Mouse (Mus musculus) lung, adult 2 months (tissue): ENCODE results near the gene Wwc2.

Experiments
- CTCF ChIP-seq: fragments of 200-500 bp; IDR thresholded peaks from 2 replicates; pipeline ENCODE4 v1.5.1; 2011; ENCODE audit warnings: mild to moderate bottlenecking, low read length, control low read depth; ENCODE audit not compliant: insufficient read depth
- POLR2A ChIP-seq: fragments of 200-500 bp; IDR thresholded peaks from 2 replicates; pipeline ENCODE4 v1.6.1; 2011; ENCODE audit warnings: low read depth, mild to moderate bottlenecking, control low read depth, low read length, borderline replicate concordance; ENCODE audit errors: extremely low read depth

DNA sequence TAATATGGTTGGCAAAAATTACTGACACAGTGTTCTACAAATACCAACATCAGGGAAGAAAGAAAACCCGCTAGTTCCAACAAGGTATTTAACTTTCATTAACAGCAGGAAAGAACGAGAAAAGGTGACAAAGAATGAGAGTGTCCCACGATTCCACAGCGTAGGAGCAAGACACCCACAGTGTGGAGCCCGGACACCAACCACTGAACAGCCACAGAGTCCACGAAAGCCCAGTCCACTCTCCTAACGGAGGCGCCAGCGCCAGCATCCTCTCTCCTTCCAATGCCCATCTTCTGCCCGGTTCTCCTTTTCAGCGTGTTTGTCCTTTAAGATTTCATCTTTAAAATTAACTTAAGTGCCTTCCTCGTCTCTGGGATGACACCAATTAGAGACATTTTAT lies 61.1 kb downstream of the Wwc2 start:
- TF ChIP-seq POLR2A (no peak), CTCF (no peak)
